Mouse (Mus musculus): ENCODE measurements around the gene Ing5.
"Not testable (repeated sequence)": the region's sequence is repeated elsewhere in the genome, so short reads cannot be mapped to it uniquely, and the experiment has no call there.

DNA sequence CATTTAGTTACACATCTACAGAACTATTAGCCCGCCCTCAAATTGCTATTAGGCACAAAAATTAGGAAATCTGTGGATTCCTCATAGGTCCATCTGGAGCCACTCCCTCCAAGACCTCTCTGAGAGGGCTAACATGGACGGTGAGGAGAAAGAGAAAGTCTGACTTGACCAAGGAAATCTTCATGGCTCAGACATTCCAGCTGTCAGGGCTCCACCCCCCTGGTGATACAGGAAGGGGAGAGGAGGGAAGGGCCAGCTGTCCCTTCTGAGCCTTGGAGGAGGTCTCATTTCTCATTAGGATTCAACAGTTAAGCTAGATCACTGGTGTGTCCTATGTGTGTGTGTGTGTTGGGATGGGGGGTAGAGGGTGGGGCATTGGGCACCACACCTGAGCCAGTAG, 57.3 kb downstream of the Ing5 start, which contains the start of gene Gal3st2:
- not testable (repeated sequence) for TF ChIP-seq CTCF (IDR thresholded peaks at IDR 0.05; ENCODE audit: control insufficient read depth, insufficient read depth, insufficient read length); MYOD1 (IDR thresholded peaks at IDR 0.05; ENCODE audit: control insufficient read depth, insufficient read length, low read depth); CEBPB (IDR thresholded peaks at IDR 0.05; ENCODE audit: low read depth)
